Mouse (Mus musculus) liver, embryonic 15.5 days (tissue): ENCODE data around the gene Hadha. TPM values are rescaled to one million over a fixed set of nuclear protein-coding genes. Genes with fewer than 3 reads are reported as not detected.

ENCODE experiments used
- ATAC-seq: fragments of 200-750 bp; cut with Nextera tagmentation; 2 replicates; pipeline ENCODE4 v1.8.0; 2017; ENCODE audit warnings: moderate number of reproducible peaks, mild to moderate bottlenecking, moderate library complexity; ENCODE audit not compliant: insufficient read depth
- H3K27ac ChIP-seq: fragments of 300-500 bp; sonication (generic); replicated peaks from 2 replicates; pipeline ENCODE4 v1.5.1; 2015; ENCODE audit warnings: mild to moderate bottlenecking, inconsistent platforms
- H3K27me3 ChIP-seq: fragments of 300-500 bp; sonication (generic); 2 replicates; pipeline ENCODE4 v1.6.1; 2015; ENCODE audit warnings: mild to moderate bottlenecking, inconsistent platforms
- H3K36me3 ChIP-seq: fragments of 300-500 bp; sonication (generic); replicated peaks from 2 replicates; pipeline ENCODE4 v1.6.1; 2015; ENCODE audit warnings: moderate library complexity, mild to moderate bottlenecking, inconsistent platforms
- H3K4me1 ChIP-seq: fragments of 300-500 bp; sonication (generic); replicated peaks from 2 replicates; pipeline ENCODE4 v1.6.1; 2015; ENCODE audit warnings: inconsistent platforms
- H3K4me2 ChIP-seq: fragments of 300-500 bp; sonication (generic); 2 replicates; pipeline ENCODE4 v1.6.1; 2015; ENCODE audit warnings: moderate library complexity, mild to moderate bottlenecking, inconsistent platforms
- H3K4me3 ChIP-seq: fragments of 300-500 bp; sonication (generic); replicated peaks from 2 replicates; pipeline ENCODE4 v1.5.1; 2015; ENCODE audit warnings: mild to moderate bottlenecking, inconsistent platforms
- H3K9ac ChIP-seq: fragments of 300-500 bp; sonication (generic); 2 replicates; pipeline ENCODE4 v1.6.1; 2015; ENCODE audit warnings: moderate library complexity, mild to moderate bottlenecking, inconsistent platforms
- H3K9me3 ChIP-seq: fragments of 300-500 bp; sonication (generic); replicated peaks from 2 replicates; pipeline ENCODE4 v1.6.1; 2016; ENCODE audit warnings: inconsistent platforms
- WGBS: fragments of 180-500 bp; shearing (Covaris S2); methylation state at CpG from one replicate; pipeline ENCODE4 v1.1.7; 2015; ENCODE audit warnings: mixed read lengths; ENCODE audit not compliant: insufficient replicate concordance; 5-methylcytosine and 5-hydroxymethylcytosine counted together
- polyA plus RNA-seq: library from polyadenylated mRNA; unstranded; fragments of >200 nt; fragmentation: Nextera tagmentation; extraction: Ambion mirVana; gene quantifications from 2 replicates; pipeline ENCODE4 v1.2.1, GENCODE M21; 2015

The Hadha gene
- polyA plus RNA-seq, 1 experiment from 2014 or later, result 101 TPM

DNA sequence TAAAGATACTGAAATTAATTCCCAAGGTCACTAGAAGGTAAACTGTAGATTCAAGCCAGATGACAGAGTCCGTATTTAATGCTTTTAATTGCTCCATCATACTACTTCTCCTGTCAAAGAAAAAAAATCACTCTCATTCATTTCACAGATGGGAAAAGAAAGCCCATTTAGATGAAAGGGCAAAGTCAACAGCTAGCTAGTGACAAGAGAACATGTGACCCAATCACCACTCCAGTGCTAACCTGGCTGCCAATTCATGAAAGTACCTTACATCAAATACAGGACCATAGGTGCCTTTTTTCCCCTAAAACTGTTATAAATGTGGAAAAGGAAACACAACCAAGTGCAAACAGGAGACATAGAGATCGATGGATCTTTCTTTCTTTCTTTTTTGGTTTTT lies 1.7 kb downstream of the Hadha start:
- Histone ChIP-seq H3K27ac (no peak overlapping the region), H3K27me3 (no peaks in the 10 kb centered on the region), H3K36me3 (0 out of 2 replicates have a peak, but pooled peaks cover 9% of the 10 kb centered on the region), H3K9me3 (no peaks in the 10 kb centered on the region), H3K4me3 (peak overlapping the region; percentile 99), H3K9ac (no peak overlapping the region), H3K4me2 (peak overlapping the region; percentile 76), H3K4me1 (peaks cover 36% of the 10 kb centered on the region)
- ATAC-seq, result no peak
- WGBS, result 72% methylated on average over 2 of the region's 2 CpGs

DNA sequence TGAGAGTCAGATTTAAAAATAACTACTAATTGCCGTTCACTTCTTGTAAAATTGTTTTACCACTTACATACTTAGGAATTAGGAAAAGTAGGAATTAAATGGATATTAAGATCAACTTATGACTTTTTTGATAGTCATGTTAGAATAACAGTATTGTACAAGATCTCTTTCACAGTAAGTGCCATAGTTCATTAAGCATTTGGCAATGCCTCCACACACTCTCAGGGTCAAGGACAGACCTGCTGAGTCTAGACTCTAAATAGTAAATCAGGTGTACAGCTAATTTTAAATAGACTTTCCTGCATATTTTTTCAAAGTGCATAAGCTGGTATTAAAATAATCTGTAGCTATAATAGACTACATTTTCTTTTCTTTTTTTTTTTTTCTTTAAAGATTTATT lies 2.5 kb downstream of the Hadha start:
- 0 out of 2 replicates have a peak, but pooled peaks cover 12% of the 10 kb centered on the region for H3K36me3 ChIP-seq
- H3K4me2 ChIP-seq, result no peak overlapping the region
- no peak for ATAC-seq
- no peaks in the 10 kb centered on the region for H3K27me3 ChIP-seq
- peaks cover 29% of the 10 kb centered on the region for H3K4me1 ChIP-seq
- H3K9me3 ChIP-seq, result no peaks in the 10 kb centered on the region
- no peak overlapping the region for H3K4me3 ChIP-seq
- no peak overlapping the region for H3K27ac ChIP-seq
- 78% methylated on average over 1 of the region's 1 CpGs for WGBS
- no peak overlapping the region for H3K9ac ChIP-seq

DNA sequence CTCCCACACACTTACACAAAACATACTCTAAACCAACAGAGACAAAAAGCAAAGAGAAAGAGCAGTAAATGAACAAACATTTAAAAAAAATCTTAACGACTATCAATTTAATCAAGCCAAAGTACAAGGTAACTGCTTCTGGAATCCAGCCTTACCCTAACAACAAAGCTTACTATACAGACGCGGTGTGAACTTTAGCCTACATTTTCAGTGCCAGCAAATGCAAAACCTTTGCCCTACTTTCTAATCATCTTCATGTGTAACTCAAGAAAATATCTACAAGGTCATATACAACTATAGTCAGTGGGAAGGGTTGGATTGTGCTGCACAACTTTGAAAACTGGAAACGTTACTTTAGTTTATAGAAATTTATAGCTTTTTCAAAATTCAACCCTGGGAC lies 3.0 kb downstream of the Hadha start:
- ATAC-seq, result no peak
- 71% methylated on average over 4 of the region's 4 CpGs for WGBS
- 0 out of 2 replicates have a peak overlapping the region, but pooled peaks have one; percentile 11 for H3K27ac ChIP-seq

DNA sequence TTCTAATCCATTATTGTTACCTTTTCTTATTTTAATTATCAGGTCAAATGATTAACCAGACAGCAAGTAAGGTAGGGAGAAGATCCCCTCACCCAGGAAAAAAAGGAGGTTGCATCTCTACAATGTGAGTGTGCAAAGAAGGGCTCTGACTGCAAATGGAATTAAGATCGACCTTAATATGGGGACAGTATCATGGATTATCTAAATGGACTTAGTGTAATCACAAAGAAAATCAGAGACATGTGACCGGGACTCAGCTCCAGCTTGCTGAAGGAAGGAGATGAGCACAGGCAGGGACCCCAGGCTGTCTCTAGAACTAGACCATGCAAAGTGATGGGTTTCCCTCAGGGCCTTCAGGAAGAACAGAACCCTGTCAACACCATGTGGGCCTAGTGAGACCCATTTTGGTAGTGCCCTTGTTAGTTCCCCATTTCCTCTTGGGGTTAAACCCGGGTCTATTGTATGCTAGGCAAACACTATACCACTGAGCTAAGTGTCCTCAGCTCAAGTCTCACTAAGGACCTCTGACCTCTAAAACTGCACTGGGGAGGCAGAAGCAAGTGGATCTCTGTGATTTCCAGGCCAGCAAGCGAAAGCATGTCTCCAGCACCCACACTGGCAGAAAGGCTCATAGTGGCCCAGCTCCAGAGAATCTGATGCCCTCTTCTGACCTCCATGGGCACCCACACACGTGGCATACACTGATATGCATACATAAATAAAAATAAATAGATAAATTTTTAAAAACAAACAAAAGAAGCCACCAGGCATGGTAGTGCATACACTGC lies 6.6 kb downstream of the Hadha start:
- Histone ChIP-seq H3K9me3 (no peaks in the 10 kb centered on the region), H3K9ac (no peak overlapping the region), H3K27ac (no peak overlapping the region), H3K4me1 (peaks cover 8% of the 10 kb centered on the region), H3K4me2 (no peak overlapping the region), H3K4me3 (no peak overlapping the region), H3K36me3 (peaks cover 46% of the 10 kb centered on the region), H3K27me3 (no peaks in the 10 kb centered on the region)
- WGBS, result 74% methylated on average over 5 of the region's 5 CpGs
- no peak for ATAC-seq

More for the DNA sequence above, 3.0 kb downstream of the Hadha start:
- H3K36me3 ChIP-seq, result peaks cover 14% of the 10 kb centered on the region
- no peak overlapping the region for H3K9ac ChIP-seq
- H3K4me1 ChIP-seq, result peaks cover 26% of the 10 kb centered on the region
- H3K4me2 ChIP-seq, result 0 out of 2 replicates have a peak overlapping the region, but pooled peaks have one; percentile 25
- H3K27me3 ChIP-seq, result no peaks in the 10 kb centered on the region
- H3K4me3 ChIP-seq, result peak overlapping the region; percentile 1; the same call in 1 of the 2 replicates
- H3K9me3 ChIP-seq, result no peaks in the 10 kb centered on the region

DNA sequence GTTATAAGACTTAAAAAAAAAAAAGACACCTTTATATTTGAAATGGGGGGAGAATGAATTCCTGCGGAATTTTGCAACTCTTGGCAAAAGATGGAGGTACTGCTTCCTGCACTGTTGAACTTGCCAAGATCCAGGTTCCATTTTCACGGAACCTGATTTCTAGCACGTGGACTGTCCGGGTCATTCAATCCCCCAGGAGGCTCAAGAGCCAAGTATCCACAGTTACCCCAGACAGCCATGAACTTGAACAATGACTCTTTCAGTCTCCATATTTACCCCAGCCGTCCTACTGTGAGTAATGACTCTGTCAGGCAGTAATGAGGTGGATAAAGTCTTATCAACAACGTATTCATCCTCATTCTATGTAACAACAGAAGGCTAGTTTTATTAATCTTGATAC lies 8.4 kb downstream of the Hadha start:
- no peak for ATAC-seq
- H3K27me3 ChIP-seq, result no peaks in the 10 kb centered on the region
- H3K9ac ChIP-seq, result no peak overlapping the region
- 80% methylated on average over 6 of the region's 6 CpGs for WGBS
- no peak overlapping the region for H3K27ac ChIP-seq
- no peak overlapping the region for H3K4me3 ChIP-seq
- no peaks in the 10 kb centered on the region for H3K9me3 ChIP-seq
- peaks cover 4% of the 10 kb centered on the region; the same call in 1 of the 2 replicates for H3K4me1 ChIP-seq
- no peak overlapping the region for H3K4me2 ChIP-seq
- peaks cover 64% of the 10 kb centered on the region for H3K36me3 ChIP-seq

DNA sequence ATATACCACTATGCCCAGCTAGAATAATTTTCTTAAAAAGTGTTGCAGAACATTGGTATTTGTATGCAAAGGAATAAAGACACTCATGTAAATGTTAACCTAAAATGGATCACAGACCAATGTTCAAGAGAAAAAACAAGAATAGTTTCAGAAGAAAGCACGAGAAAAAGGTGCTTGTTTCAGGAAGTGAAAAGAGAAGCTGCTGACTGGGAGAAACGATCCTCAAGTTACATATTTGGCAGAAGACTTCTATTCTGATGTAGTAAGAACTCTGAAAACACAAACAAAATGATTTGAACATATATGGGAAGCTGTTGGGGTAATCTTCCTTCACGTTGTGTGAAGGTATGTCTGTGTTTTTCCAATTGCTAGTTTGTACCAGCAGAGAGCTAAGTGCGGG lies 16.8 kb downstream of the Hadha start:
- ATAC-seq, result no peak
- H3K36me3 ChIP-seq, result peaks cover 88% of the 10 kb centered on the region
- H3K4me2 ChIP-seq, result no peak overlapping the region
- H3K4me3 ChIP-seq, result no peak overlapping the region
- H3K9me3 ChIP-seq, result no peaks in the 10 kb centered on the region
- H3K9ac ChIP-seq, result no peak overlapping the region
- H3K4me1 ChIP-seq, result no peaks in the 10 kb centered on the region
- H3K27ac ChIP-seq, result no peak overlapping the region
- 76% methylated on average over 4 of the region's 4 CpGs for WGBS
- no peaks in the 10 kb centered on the region for H3K27me3 ChIP-seq

DNA sequence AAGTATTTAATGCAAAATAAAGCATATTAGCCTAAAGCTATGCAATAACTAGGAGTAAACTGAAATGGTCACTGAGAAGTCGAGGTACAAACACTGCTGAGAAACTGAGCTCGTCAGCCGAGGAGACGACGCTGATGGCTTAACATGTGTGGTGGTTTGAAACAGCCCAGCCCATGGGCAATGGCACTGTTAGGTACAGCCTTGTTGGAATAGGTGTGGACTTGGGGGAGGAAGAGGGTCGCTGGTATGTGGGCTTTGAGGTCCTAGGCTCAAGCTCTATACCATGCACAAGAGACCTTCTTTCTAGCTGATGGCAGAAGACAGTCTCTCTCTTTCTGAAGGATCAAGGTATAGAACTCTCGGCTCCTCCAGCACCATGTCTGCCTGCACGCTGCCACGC lies 17.7 kb downstream of the Hadha start:
- H3K9ac ChIP-seq, result no peak overlapping the region
- no peak overlapping the region for H3K4me2 ChIP-seq
- ATAC-seq, result no peak
- no peaks in the 10 kb centered on the region for H3K4me1 ChIP-seq
- WGBS, result 88% methylated on average over 9 of the region's 9 CpGs
- H3K27me3 ChIP-seq, result no peaks in the 10 kb centered on the region
- H3K4me3 ChIP-seq, result no peak overlapping the region
- H3K27ac ChIP-seq, result no peak overlapping the region
- peaks cover 87% of the 10 kb centered on the region for H3K36me3 ChIP-seq
- no peaks in the 10 kb centered on the region for H3K9me3 ChIP-seq

DNA sequence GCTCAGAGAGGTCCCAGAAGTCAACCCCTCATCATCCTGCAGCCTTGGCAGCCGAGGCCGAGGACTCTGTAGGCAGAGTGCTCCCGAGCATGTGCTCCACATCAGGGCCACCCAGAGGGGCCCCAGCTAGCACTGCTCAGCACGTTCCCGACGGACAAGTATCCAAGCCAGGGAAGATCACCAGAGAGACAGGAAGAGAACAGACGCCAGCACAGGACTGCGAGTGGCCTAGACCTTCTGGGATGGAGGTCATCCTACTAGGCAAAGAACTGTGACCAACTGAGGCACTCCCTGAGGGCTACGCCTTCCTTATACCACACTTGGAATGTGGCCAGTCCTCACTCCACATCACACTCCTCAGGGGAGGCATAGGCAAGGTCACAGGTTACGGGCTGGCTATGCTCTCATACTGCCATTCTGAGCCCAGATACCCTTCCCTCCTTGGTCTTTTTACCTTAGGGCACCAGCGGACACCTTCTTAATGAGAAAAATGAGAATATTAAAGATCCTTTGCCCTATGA lies 19.2 kb downstream of the Hadha start:
- 86% methylated on average over 11 of the region's 11 CpGs for WGBS
- Histone ChIP-seq H3K27me3 (no peaks in the 10 kb centered on the region), H3K9me3 (no peaks in the 10 kb centered on the region), H3K9ac (no peak overlapping the region), H3K4me2 (no peak overlapping the region), H3K4me1 (no peaks in the 10 kb centered on the region), H3K36me3 (peaks cover 85% of the 10 kb centered on the region), H3K4me3 (no peak overlapping the region), H3K27ac (no peak overlapping the region)
- no peak for ATAC-seq

DNA sequence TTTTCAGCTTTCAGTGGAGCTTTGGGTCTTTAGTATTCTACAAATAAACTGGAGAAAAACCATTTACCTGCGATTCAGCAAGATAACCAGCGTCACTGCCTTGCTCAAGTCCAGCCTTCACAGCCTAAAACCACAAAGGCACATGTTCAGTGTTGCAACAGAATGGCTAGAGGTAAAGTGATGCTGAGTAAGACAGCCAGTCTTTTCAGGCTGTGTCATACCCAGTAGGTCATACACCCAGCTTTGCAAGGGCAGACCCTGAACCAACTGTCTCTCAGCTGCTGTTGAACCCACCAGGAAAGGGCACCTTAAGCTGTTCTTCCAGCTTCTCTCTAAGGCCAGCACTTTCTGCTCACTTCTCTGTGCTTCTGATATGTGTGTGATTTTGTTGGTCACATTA lies 22.8 kb downstream of the Hadha start:
- Histone ChIP-seq H3K9ac (no peak overlapping the region), H3K36me3 (peaks cover 83% of the 10 kb centered on the region)
- no peak for ATAC-seq

DNA sequence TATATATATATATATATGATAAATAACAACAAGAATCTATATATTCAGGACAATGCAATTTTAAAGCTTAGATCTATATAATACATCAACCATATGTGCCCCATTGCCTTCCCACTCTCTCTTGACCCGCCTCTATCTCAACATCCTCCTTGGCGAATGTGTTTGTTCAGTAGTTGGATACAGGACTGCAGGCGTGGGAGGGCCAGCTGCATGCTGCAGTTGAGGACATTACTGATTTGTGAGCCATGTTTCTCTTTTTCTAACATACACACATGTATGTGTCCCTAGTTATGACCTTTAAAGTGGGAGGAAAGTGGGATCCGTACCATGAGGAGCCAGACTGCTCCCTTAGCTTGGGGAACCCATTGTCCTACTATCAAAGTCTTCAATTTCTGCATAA lies 23.7 kb downstream of the Hadha start:
- Histone ChIP-seq H3K4me2 (no peak overlapping the region), H3K9me3 (no peaks in the 10 kb centered on the region), H3K36me3 (peaks cover 87% of the 10 kb centered on the region), H3K27me3 (no peaks in the 10 kb centered on the region), H3K4me3 (no peak overlapping the region), H3K9ac (no peak overlapping the region), H3K27ac (no peak overlapping the region), H3K4me1 (no peaks in the 10 kb centered on the region)
- no peak for ATAC-seq
- 78% methylated on average over 4 of the region's 4 CpGs for WGBS

More for the DNA sequence above, 22.8 kb downstream of the Hadha start:
- no peak overlapping the region for H3K4me2 ChIP-seq
- no peak overlapping the region for H3K27ac ChIP-seq
- no peaks in the 10 kb centered on the region for H3K27me3 ChIP-seq
- H3K4me1 ChIP-seq, result no peaks in the 10 kb centered on the region
- no peaks in the 10 kb centered on the region for H3K9me3 ChIP-seq
- no peak overlapping the region for H3K4me3 ChIP-seq
- 81% methylated on average over 2 of the region's 2 CpGs for WGBS

DNA sequence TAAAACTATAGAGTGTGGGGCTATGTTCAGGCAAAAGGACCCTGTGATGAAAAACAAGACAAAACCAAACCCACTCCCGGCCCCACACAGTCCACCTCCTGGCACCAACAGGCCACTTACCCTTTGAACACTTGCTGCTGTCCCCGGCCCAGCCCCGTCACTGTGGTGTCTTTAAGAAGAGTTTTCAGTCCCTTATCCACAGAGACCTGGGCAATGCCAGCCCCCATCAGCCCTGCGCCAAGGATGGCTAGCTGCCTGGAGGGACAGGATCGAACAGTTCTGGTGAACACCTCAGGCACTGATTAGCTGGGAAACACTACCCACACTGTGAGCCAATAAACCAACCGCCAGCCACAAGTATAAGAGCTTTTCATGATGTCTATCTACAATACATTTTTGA lies 26.3 kb downstream of the Hadha start:
- H3K27me3 ChIP-seq, result no peaks in the 10 kb centered on the region
- ATAC-seq, result no peak
- WGBS, result 85% methylated on average over 6 of the region's 6 CpGs
- H3K9ac ChIP-seq, result no peak overlapping the region
- H3K36me3 ChIP-seq, result peaks cover 89% of the 10 kb centered on the region
- no peaks in the 10 kb centered on the region for H3K4me1 ChIP-seq
- no peaks in the 10 kb centered on the region for H3K9me3 ChIP-seq
- no peak overlapping the region for H3K4me2 ChIP-seq
- H3K27ac ChIP-seq, result no peak overlapping the region
- H3K4me3 ChIP-seq, result no peak overlapping the region
